21 mouse cellular contexts compared by ENCODE assay signal in the genomic region with DNA sequence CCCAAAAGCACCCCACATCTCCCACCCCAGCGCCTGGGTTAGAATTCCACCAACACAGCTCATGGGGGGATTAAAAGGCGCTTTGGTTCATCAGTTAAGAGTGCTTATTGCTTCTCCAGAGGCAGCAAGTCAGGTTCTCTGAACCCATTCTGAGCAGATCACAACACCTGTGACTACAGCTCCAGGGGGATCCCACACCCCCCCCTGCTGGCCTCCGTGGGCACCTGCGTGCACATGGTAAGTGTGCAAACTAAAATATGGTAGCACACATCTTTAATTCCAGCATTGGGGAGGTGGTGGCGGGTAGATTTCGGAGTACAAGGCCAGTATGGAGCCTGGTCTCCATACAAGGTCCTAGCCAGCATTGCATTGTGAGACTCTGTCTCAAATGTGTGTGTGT. TPM values are rescaled to one million over a fixed set of nuclear protein-coding genes. Genes with fewer than 3 reads are reported as not detected.
DNase-seq lines count a peak whose midpoint lies in the region; ATAC-seq and TF ChIP-seq lines count a peak whose summit lies in the region.
"Had no signal": no experiment of that assay in that cellular context is flagged by ENCODE, and none has a peak within 500 bp of the region (broad histone marks: within the 10 kb centered on the region; RNA-seq: fewer than 3 reads in every experiment).

No protein-coding gene starts in this region.

- no peak overlapping the region for H3K9ac ChIP-seq in hindbrain, postnatal 0 days (replicated peaks; ENCODE audit: low read length)
- H3K9ac ChIP-seq in hindbrain, embryonic 13.5 days: no peak overlapping the region
- H3K9ac ChIP-seq in lung, postnatal 0 days (replicated peaks; ENCODE audit: low read depth): no peak overlapping the region
- H3K9ac ChIP-seq in CH12.LX (ENCODE audit: insufficient read depth, low read depth): no peak overlapping the region
- H3K9ac ChIP-seq: forebrain, embryonic 15.5 days; hindbrain, embryonic 14.5 days; limb, embryonic 13.5 days had no signal

- no peak for TF ChIP-seq POLR2A in lung, adult 2 months (IDR thresholded peaks at IDR 0.05; ENCODE audit: borderline replicate concordance, extremely low read depth, low read depth, low read length)
- no peak for TF ChIP-seq POLR2A in CH12.LX (IDR thresholded peaks at IDR 0.05; ENCODE audit: low read depth, low read length)

- in situ Hi-C loops in CH12.LX (cut with MboI; ENCODE audit: low pct_ligation_motif_present, low pct_unique_long_range_greater_than_20kb, low sequenced_read_pairs): loop anchor here (5.0 kb wide), 1 partner anchor 35 kb away; no protein-coding TSS in a partner anchor

- no peak overlapping the region for H3K27ac ChIP-seq in hindbrain, postnatal 0 days
- no peak overlapping the region for H3K27ac ChIP-seq in hindbrain, embryonic 13.5 days
- H3K27ac ChIP-seq in lung, postnatal 0 days (ENCODE audit: low read length): no peak overlapping the region
- no peak overlapping the region for H3K27ac ChIP-seq in CH12.LX (ENCODE audit: insufficient read depth, low read depth)
- H3K27ac ChIP-seq: forebrain, embryonic 15.5 days; hindbrain, embryonic 14.5 days; limb, embryonic 13.5 days had no signal

- dilution Hi-C loops in CH12.LX (cut with MboI; ENCODE audit: extremely low pct_ligation_motif_present, extremely low pct_unique_long_range_greater_than_20kb, low sequenced_read_pairs): no loop called here

- H3K36me3 ChIP-seq in hindbrain, postnatal 0 days (ENCODE audit: insufficient read depth, low read length): no peaks in the 10 kb centered on the region
- no peaks in the 10 kb centered on the region for H3K36me3 ChIP-seq in hindbrain, embryonic 13.5 days
- H3K36me3 ChIP-seq in lung, postnatal 0 days (ENCODE audit: insufficient read depth, low read length): no peaks in the 10 kb centered on the region
- no peaks in the 10 kb centered on the region for H3K36me3 ChIP-seq in CH12.LX (replicated peaks in 1 of 2; ENCODE audit: control insufficient read depth in 1 of 2, insufficient read depth in 1 of 2, low read length in 1 of 2)
- H3K36me3 ChIP-seq: forebrain, embryonic 15.5 days; G1E; limb, embryonic 13.5 days had no signal

- peak; percentile 35 for TF ChIP-seq CTCF in hindbrain, postnatal 0 days (IDR thresholded peaks at IDR 0.05; ENCODE audit: low read depth)
- peak; percentile 43 for TF ChIP-seq CTCF in lung, postnatal 0 days (IDR thresholded peaks at IDR 0.05)
- no peak for TF ChIP-seq CTCF in lung, adult 2 months (IDR thresholded peaks at IDR 0.05; ENCODE audit: insufficient read depth, low read length)
- peak; percentile 10 to 57; a peak in 2 of 4 replicates for TF ChIP-seq CTCF in CH12.LX (conservative IDR thresholded peaks at IDR 0.05 in 1 of 2, IDR thresholded peaks at IDR 0.05 in 1 of 2; ENCODE audit: low read depth in 2 of 2, low read length in 2 of 2)

- no peaks in the 10 kb centered on the region for H3K4me1 ChIP-seq in hindbrain, postnatal 0 days (ENCODE audit: insufficient read depth, low read length)
- H3K4me1 ChIP-seq in hindbrain, embryonic 13.5 days (replicated peaks): peaks cover 7% of the 10 kb centered on the region
- H3K4me1 ChIP-seq in lung, postnatal 0 days (ENCODE audit: insufficient read depth, low read depth, low read length): no peaks in the 10 kb centered on the region
- no peaks in the 10 kb centered on the region for H3K4me1 ChIP-seq in lung, adult 2 months (ENCODE audit: control insufficient read depth, insufficient read depth, low read length)
- no peaks in the 10 kb centered on the region for H3K4me1 ChIP-seq in CH12.LX (ENCODE audit: control insufficient read depth in 1 of 2, insufficient read depth in 2 of 2)

- WGBS in hindbrain, postnatal 0 days: 74% methylated on average over 6 of the region's 6 CpGs
- 80% methylated on average over 6 of the region's 6 CpGs for WGBS in hindbrain, embryonic 13.5 days
- WGBS in lung, postnatal 0 days: 84% methylated on average over 6 of the region's 6 CpGs
- whole genome bisulfite sequencing in lung, adult 2 months: 77% methylated on average over 6 of the region's 6 CpGs

- no peak overlapping the region for H3K4me2 ChIP-seq in hindbrain, postnatal 0 days (ENCODE audit: low read depth, low read length)
- H3K4me2 ChIP-seq in hindbrain, embryonic 13.5 days: no peak overlapping the region
- H3K4me2 ChIP-seq in lung, postnatal 0 days (replicated peaks; ENCODE audit: low read depth, low read length): no peak overlapping the region
- no peak overlapping the region for H3K4me2 ChIP-seq in CH12.LX (ENCODE audit: insufficient read depth, low read depth, poor library complexity, severe bottlenecking)
- H3K4me2 ChIP-seq: forebrain, embryonic 15.5 days; hindbrain, embryonic 14.5 days; limb, embryonic 13.5 days; midbrain, embryonic 11.5 days had no signal

- peak; percentile 43 for TF ChIP-seq RAD21 in CH12.LX (IDR thresholded peaks at IDR 0.05; ENCODE audit: low read depth, low read length)

- no peak for DNase-seq in hindbrain, postnatal 0 days (ENCODE audit: low spot score)
- DNase-seq in lung, postnatal 0 days (ENCODE audit: low spot score): no peak
- DNase-seq in lung, adult 2 months: no peak
- DNase-seq in CH12.LX (ENCODE audit: extremely low read depth): no peak
- DNase-seq in induced T-regulatory cell, adult 2 months (ENCODE audit: low read depth): peak; percentile 20
- no peak for DNase-seq in right cerebral cortex, postnatal 14 days
- DNase-seq in adrenal gland, postnatal 4 days (ENCODE audit: low spot score in 2 of 2): no peak
- DNase-seq: adrenal gland, postnatal 25 days; B cell, adult 2 months; cerebellum, postnatal 14 days; gastrocnemius, postnatal 10 days; kidney, adult 8-10 months; lung, postnatal 14 days had no signal

- H3K4me3 ChIP-seq in hindbrain, postnatal 0 days (ENCODE audit: low read length): no peak overlapping the region
- H3K4me3 ChIP-seq in hindbrain, embryonic 13.5 days: no peak overlapping the region
- no peak overlapping the region for H3K4me3 ChIP-seq in lung, postnatal 0 days (ENCODE audit: low read depth, low read length)
- no peak overlapping the region for H3K4me3 ChIP-seq in lung, adult 2 months (replicated peaks; ENCODE audit: extremely low read depth, low read depth, low read length)
- H3K4me3 ChIP-seq in CH12.LX (replicated peaks in 1 of 3; ENCODE audit: low read depth in 2 of 3, low read length in 2 of 3, poor library complexity in 1 of 3): no peak overlapping the region
- H3K4me3 ChIP-seq: erythroblast, embryonic 14.5 days; forebrain, embryonic 15.5 days; limb, embryonic 13.5 days had no signal

- TF ChIP-seq EP300 in lung, postnatal 0 days (IDR thresholded peaks at IDR 0.05): no peak
- TF ChIP-seq EP300 in CH12.LX (IDR thresholded peaks at IDR 0.05; ENCODE audit: low read length): no peak

- no peaks in the 10 kb centered on the region for H3K9me3 ChIP-seq in hindbrain, postnatal 0 days (ENCODE audit: low read length)
- no peaks in the 10 kb centered on the region for H3K9me3 ChIP-seq in hindbrain, embryonic 13.5 days
- H3K9me3 ChIP-seq in lung, postnatal 0 days (ENCODE audit: low read length): no peaks in the 10 kb centered on the region
- no peaks in the 10 kb centered on the region for H3K9me3 ChIP-seq in CH12.LX (replicated peaks; ENCODE audit: low read length)
- H3K9me3 ChIP-seq: forebrain, embryonic 15.5 days; G1E; limb, embryonic 13.5 days had no signal

- no peak for ATAC-seq in hindbrain, postnatal 0 days
- no peak for ATAC-seq in hindbrain, embryonic 13.5 days (ENCODE audit: low FRiP score)
- no peak for ATAC-seq in lung, postnatal 0 days
- ATAC-seq: forebrain, embryonic 15.5 days had no signal

- H3K27me3 ChIP-seq in hindbrain, postnatal 0 days (ENCODE audit: insufficient read depth, low read length): no peaks in the 10 kb centered on the region
- 0 out of 2 replicates have a peak, but pooled peaks cover 2% of the 10 kb centered on the region for H3K27me3 ChIP-seq in hindbrain, embryonic 13.5 days
- no peaks in the 10 kb centered on the region; the same call in 1 of the 2 replicates for H3K27me3 ChIP-seq in lung, postnatal 0 days (replicated peaks; ENCODE audit: insufficient read depth, low read length)
- peaks cover 12% of the 10 kb centered on the region for H3K27me3 ChIP-seq in CH12.LX (replicated peaks)
- H3K27me3 ChIP-seq: forebrain, embryonic 15.5 days had no signal

- no peaks in the 10 kb centered on the region for H3K79me2 ChIP-seq in CH12.LX (replicated peaks; ENCODE audit: control insufficient read depth, extremely low read depth, insufficient read depth, poor library complexity, severe bottlenecking)

RNA-seq across cellular contexts. Expression of a gene that starts 9.1 kb away (rescaled TPM):
- 0.52 and 2.7 TPM in 2 replicates for total RNA-seq in hindbrain, postnatal 0 days (2014; rRNA removed)
- polyA plus RNA-seq in hindbrain, postnatal 0 days (2015; fragmentation: Nextera tagmentation; extraction: Ambion mirVana): 0.14 and 0.15 TPM in 2 replicates
- 0.22 and 0.34 TPM in 2 replicates for polyA plus RNA-seq in hindbrain, embryonic 13.5 days (2015; fragmentation: Nextera tagmentation; extraction: Ambion mirVana)
- polyA plus RNA-seq in lung, postnatal 0 days (2015; fragmentation: Nextera tagmentation; extraction: Ambion mirVana): 2.8 and 3.3 TPM in 2 replicates
- 9.2 and 13.0 TPM in 2 replicates for polyA plus RNA-seq in lung, adult 2 months (2012; rRNA removed)
- total RNA-seq in CH12.LX (2012; rRNA removed): not detected in 2 replicates
- total RNA-seq in CH12.LX (2014; rRNA removed): not detected in 2 replicates
- not detected in 2 replicates for polyA plus RNA-seq in CH12.LX (2012; ENCODE audit: insufficient read length, low read depth)
- total RNA-seq in adrenal gland, postnatal 4 days (2021): 1 to 10 TPM; 2.7 to 4.4 TPM
- polyA plus RNA-seq: erythroblast, embryonic 14.5 days had no signal

RNA-seq across cellular contexts. Expression of a gene that starts 9.9 kb away (rescaled TPM):
- total RNA-seq in hindbrain, postnatal 0 days (2014; rRNA removed): 1.7 TPM in 1 of 2 replicates, not detected in the other
- 0.45 and 0.81 TPM in 2 replicates for polyA plus RNA-seq in hindbrain, postnatal 0 days (2015; fragmentation: Nextera tagmentation; extraction: Ambion mirVana)
- 0.34 and 0.79 TPM in 2 replicates for polyA plus RNA-seq in hindbrain, embryonic 13.5 days (2015; fragmentation: Nextera tagmentation; extraction: Ambion mirVana)
- polyA plus RNA-seq in lung, postnatal 0 days (2015; fragmentation: Nextera tagmentation; extraction: Ambion mirVana): 0.15 and 0.44 TPM in 2 replicates
- polyA plus RNA-seq in lung, adult 2 months (2012; rRNA removed): 0.14 and 0.20 TPM in 2 replicates
- 0.25 TPM in 1 of 2 replicates, not detected in the other for total RNA-seq in CH12.LX (2012; rRNA removed)
- total RNA-seq in CH12.LX (2014; rRNA removed): not detected in 2 replicates
- not detected in 2 replicates for polyA plus RNA-seq in CH12.LX (2012; ENCODE audit: insufficient read length, low read depth)
- total RNA-seq in adrenal gland, postnatal 4 days (2021): under 1 TPM; 0.48 to 0.96 TPM
- total RNA-seq: adrenal gland, postnatal 25 days; G1E; gastrocnemius, postnatal 10 days; heart, adult 8-10 months had no signal
- polyA plus RNA-seq: erythroblast, embryonic 14.5 days; G1E had no signal

RNA-seq across cellular contexts. Expression of a gene that starts 26.9 kb away (rescaled TPM):
- total RNA-seq in hindbrain, postnatal 0 days (2014; rRNA removed): 0.78 TPM in 1 of 2 replicates, not detected in the other
- polyA plus RNA-seq in hindbrain, postnatal 0 days (2015; fragmentation: Nextera tagmentation; extraction: Ambion mirVana): 0.69 and 1.4 TPM in 2 replicates
- 0.61 and 0.65 TPM in 2 replicates for polyA plus RNA-seq in hindbrain, embryonic 13.5 days (2015; fragmentation: Nextera tagmentation; extraction: Ambion mirVana)
- polyA plus RNA-seq in lung, postnatal 0 days (2015; fragmentation: Nextera tagmentation; extraction: Ambion mirVana): 1.9 and 2.0 TPM in 2 replicates
- polyA plus RNA-seq in lung, adult 2 months (2012; rRNA removed): 1.1 and 2.9 TPM in 2 replicates
- total RNA-seq in CH12.LX (2012; rRNA removed): 1.8 and 5.2 TPM in 2 replicates
- 2.4 and 3.2 TPM in 2 replicates for total RNA-seq in CH12.LX (2014; rRNA removed)
- polyA plus RNA-seq in CH12.LX (2012; ENCODE audit: insufficient read length, low read depth): 2.1 TPM in 2 replicates
- total RNA-seq in adrenal gland, postnatal 4 days (2021): 1 to 10 TPM; 1.4 to 1.8 TPM
- total RNA-seq: G1E had no signal
- polyA plus RNA-seq: erythroblast, embryonic 14.5 days had no signal

RNA-seq across cellular contexts. Expression of a gene that starts 42.1 kb away (rescaled TPM):
- total RNA-seq in hindbrain, postnatal 0 days (2014; rRNA removed): not detected in 2 replicates
- 0.14 and 0.42 TPM in 2 replicates for polyA plus RNA-seq in hindbrain, postnatal 0 days (2015; fragmentation: Nextera tagmentation; extraction: Ambion mirVana)
- polyA plus RNA-seq in hindbrain, embryonic 13.5 days (2015; fragmentation: Nextera tagmentation; extraction: Ambion mirVana): 0.83 and 0.84 TPM in 2 replicates
- 0.23 and 0.43 TPM in 2 replicates for polyA plus RNA-seq in lung, postnatal 0 days (2015; fragmentation: Nextera tagmentation; extraction: Ambion mirVana)
- polyA plus RNA-seq in lung, adult 2 months (2012; rRNA removed): 1.0 and 1.3 TPM in 2 replicates
- total RNA-seq in CH12.LX (2012; rRNA removed) (0.59 and 0.92 TPM in 2 replicates), CH12.LX (2014; rRNA removed) (0.46 and 0.62 TPM in 2 replicates)
- 1.6 and 1.7 TPM in 2 replicates for polyA plus RNA-seq in CH12.LX (2012; ENCODE audit: insufficient read length, low read depth)
- 1 to 10 TPM; 2.0 to 3.1 TPM for total RNA-seq in adrenal gland, postnatal 4 days (2021)
- total RNA-seq: G1E had no signal
- polyA plus RNA-seq: erythroblast, embryonic 14.5 days; G1E had no signal

RNA-seq across cellular contexts. Expression of a gene that starts 58.6 kb away (rescaled TPM):
- total RNA-seq in hindbrain, postnatal 0 days (2014; rRNA removed): 26.6 and 32.9 TPM in 2 replicates
- polyA plus RNA-seq in hindbrain, postnatal 0 days (2015; fragmentation: Nextera tagmentation; extraction: Ambion mirVana): 76.9 and 84.9 TPM in 2 replicates
- 70.6 and 75.7 TPM in 2 replicates for polyA plus RNA-seq in hindbrain, embryonic 13.5 days (2015; fragmentation: Nextera tagmentation; extraction: Ambion mirVana)
- 43.2 and 47.5 TPM in 2 replicates for polyA plus RNA-seq in lung, postnatal 0 days (2015; fragmentation: Nextera tagmentation; extraction: Ambion mirVana)
- polyA plus RNA-seq in lung, adult 2 months (2012; rRNA removed): 15.5 and 18.8 TPM in 2 replicates
- total RNA-seq in CH12.LX (2012; rRNA removed): 86.8 and 90.3 TPM in 2 replicates
- total RNA-seq in CH12.LX (2014; rRNA removed): 57.7 and 58.6 TPM in 2 replicates
- 114 and 124 TPM in 2 replicates for polyA plus RNA-seq in CH12.LX (2012; ENCODE audit: insufficient read length, low read depth)
- 10 to 100 TPM; 48.3 to 52.8 TPM for total RNA-seq in adrenal gland, postnatal 4 days (2021)
